Mouse (Mus musculus) limb, embryonic 14.5 days (tissue): Measurements from ENCODE around the gene Map4. TPM values are rescaled to one million over a fixed set of nuclear protein-coding genes. Genes with fewer than 3 reads are reported as not detected.

Source experiments
- ATAC-seq: fragments of 200-750 bp; cut with Nextera tagmentation; 2 replicates; pipeline ENCODE4 v1.8.0; 2017; ENCODE audit warnings: low read depth, moderate number of reproducible peaks, moderate TSS enrichment; ENCODE audit not compliant: low FRiP score
- DNase-seq: peaks from one replicate; pipeline ENCODE4 v3.0.0-alpha.2; 2015; ENCODE audit warnings: low spot score
- H3K27ac ChIP-seq: fragments of 300-500 bp; sonication (generic); replicated peaks from 2 replicates; pipeline ENCODE4 v1.5.1; 2014; ENCODE audit warnings: low read depth, mild to moderate bottlenecking, low read length, moderate library complexity, mixed read lengths
- H3K27me3 ChIP-seq: fragments of 300-500 bp; sonication (generic); 2 replicates; pipeline ENCODE4 v1.6.1; 2014; ENCODE audit warnings: low read length, mixed read lengths; ENCODE audit not compliant: control insufficient read depth, insufficient read depth
- H3K36me3 ChIP-seq: fragments of 300-500 bp; sonication (generic); 2 replicates; pipeline ENCODE4 v1.6.1; 2014; ENCODE audit warnings: mild to moderate bottlenecking, low read length, moderate library complexity, mixed read lengths; ENCODE audit not compliant: control insufficient read depth, insufficient read depth
- H3K4me1 ChIP-seq: fragments of 300-500 bp; sonication (generic); 2 replicates; pipeline ENCODE4 v1.6.1; 2014; ENCODE audit warnings: antibody characterized with exemption, low read length, mixed read lengths; ENCODE audit not compliant: control insufficient read depth, insufficient read depth
- H3K4me2 ChIP-seq: fragments of 300-500 bp; sonication (generic); replicated peaks from 2 replicates; pipeline ENCODE4 v1.6.1; 2014; ENCODE audit warnings: low read depth, mild to moderate bottlenecking, low read length, moderate library complexity; ENCODE audit not compliant: severe bottlenecking
- H3K4me3 ChIP-seq: fragments of 300-500 bp; sonication (generic); replicated peaks from 2 replicates; pipeline ENCODE4 v1.5.1; 2014; ENCODE audit warnings: low read length
- H3K9ac ChIP-seq: fragments of 300-500 bp; sonication (generic); 2 replicates; pipeline ENCODE4 v1.6.1; 2014; ENCODE audit warnings: mild to moderate bottlenecking, low read depth, low read length, moderate library complexity; ENCODE audit not compliant: severe bottlenecking
- H3K9me3 ChIP-seq: fragments of 300-500 bp; sonication (generic); 2 replicates; pipeline ENCODE4 v1.6.1; 2016; ENCODE audit warnings: low read length; ENCODE audit not compliant: control insufficient read depth
- POLR2A ChIP-seq: fragments of 200-500 bp; IDR thresholded peaks from 2 replicates; pipeline ENCODE4 v1.8.0; 2012; ENCODE audit warnings: inconsistent platforms, mild to moderate bottlenecking, moderate library complexity, borderline replicate concordance; ENCODE audit not compliant: insufficient read depth, insufficient read length; ENCODE audit errors: extremely low read depth
- WGBS: fragments of 180-500 bp; shearing (Covaris S2); extraction: QIAGEN DNeasy Blood & Tissue Kit; methylation state at CpG from one replicate; pipeline ENCODE4 v1.1.7; 2014; 5-methylcytosine and 5-hydroxymethylcytosine counted together
- microRNA-seq: library from miRNA; unstranded; fragments of <30 nt; microRNA quantifications from one replicate; pipeline ENCODE4, GENCODE M21; 2016
- polyA plus RNA-seq, 2 experiments: library from polyadenylated mRNA; depleted of rRNA in 1 of 2; stranded (reverse) in 1 of 2; unstranded in 1 of 2; fragments of >200 nt; fragmentation: Nextera tagmentation in 1 of 2; extraction: Ambion mirVana in 1 of 2; gene quantifications; 2 replicates each; pipeline versions ENCODE4 v1.2.1 to v1.2.3; 2012 to 2014

Gene Map4
- polyA plus RNA-seq, 2 experiments = 76.6 to 161 TPM

GRCm38 (mm10) chr9:110130896-110131524 lies 199.8 kb downstream of the Map4 start:
- Histone ChIP-seq H3K4me1 (peaks cover 12% of the 10 kb centered on the region), H3K9me3 (no peaks in the 10 kb centered on the region), H3K27ac (peak overlapping the region; percentile 85), H3K36me3 (peaks cover 15% of the 10 kb centered on the region), H3K4me3 (peak overlapping the region; percentile 98), H3K9ac (peak overlapping the region; percentile 97), H3K27me3 (no peaks in the 10 kb centered on the region), H3K4me2 (peak overlapping the region; percentile 59)
- no peak for DNase-seq
- WGBS = 25% methylated on average over 10 of the region's 10 CpGs
- no peak for ATAC-seq
- TF ChIP-seq POLR2A = no peak

DNA sequence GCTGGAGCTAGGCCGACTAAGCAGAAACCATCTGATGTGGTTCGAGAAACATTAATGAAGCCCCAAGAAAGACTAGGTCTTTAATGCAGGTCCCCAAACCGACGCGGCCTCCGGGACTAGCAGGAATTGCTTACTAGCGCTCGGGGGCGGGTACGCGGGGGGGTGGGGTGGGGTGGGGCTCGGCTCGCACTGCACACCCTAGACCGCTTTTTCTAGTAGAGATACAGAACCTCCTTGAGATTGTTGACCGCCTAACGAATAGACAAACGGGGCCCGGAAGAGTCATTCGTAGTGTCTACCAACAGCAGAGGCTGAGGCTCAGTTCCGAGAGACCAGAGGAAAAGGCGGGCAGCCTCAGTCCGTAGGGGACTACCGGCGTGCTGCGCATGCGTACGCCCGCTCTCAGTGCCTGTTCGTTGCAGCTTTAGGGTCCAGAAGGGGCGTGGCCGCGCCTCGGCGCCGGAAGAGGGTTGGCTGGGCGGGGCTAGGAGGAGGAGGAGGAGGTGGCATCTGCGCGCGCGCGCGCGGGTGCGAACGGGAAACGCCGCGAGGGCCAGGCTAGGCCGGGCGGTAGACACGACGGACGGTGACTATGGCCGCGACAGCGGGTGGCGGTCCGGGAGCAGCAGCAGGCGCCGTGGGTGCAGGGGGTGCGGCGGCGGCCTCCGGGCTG lies 200.4 kb downstream of the Map4 start:
- peak; percentile 99 for DNase-seq
- peak; percentile 96 for ATAC-seq
- Histone ChIP-seq H3K9ac (peak overlapping the region; percentile 97), H3K27ac (peak overlapping the region; percentile 85), H3K4me2 (peak overlapping the region; percentile 59), H3K36me3 (peaks cover 22% of the 10 kb centered on the region), H3K27me3 (no peaks in the 10 kb centered on the region), H3K9me3 (no peaks in the 10 kb centered on the region), H3K4me3 (peak overlapping the region; percentile 98), H3K4me1 (peaks cover 12% of the 10 kb centered on the region)
- peak; percentile 77; the same call in 1 of the 2 replicates for TF ChIP-seq POLR2A
- WGBS = under 1% methylated on average over 45 of the region's 64 CpGs

DNA sequence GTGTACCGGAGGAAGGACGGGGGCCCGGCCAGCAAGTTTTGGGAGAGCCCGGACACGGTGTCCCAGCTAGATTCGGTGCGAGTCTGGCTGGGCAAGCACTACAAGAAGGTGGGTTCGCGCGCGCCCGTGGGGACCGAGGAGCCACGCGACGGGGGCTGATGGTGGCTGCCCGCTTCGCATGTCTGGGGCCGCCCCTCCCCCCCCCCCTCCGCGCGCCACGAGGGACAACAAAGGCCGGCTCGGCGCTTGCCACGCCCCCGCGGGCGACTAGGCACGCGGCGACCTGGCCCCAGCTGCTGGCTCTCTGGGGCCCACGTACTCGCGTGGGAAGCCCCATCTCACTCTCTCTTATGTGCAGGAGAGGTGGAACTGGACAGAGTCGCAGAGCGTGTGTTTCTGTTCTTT lies 200.9 kb downstream of the Map4 start:
- ATAC-seq = peak; percentile 70
- peak; percentile 41 for DNase-seq
- 0% methylated on average over 11 of the region's 38 CpGs for WGBS

GRCm38 (mm10) chr9:110132921-110133320 lies 201.7 kb downstream of the Map4 start:
- H3K27me3 ChIP-seq = no peaks in the 10 kb centered on the region
- H3K4me3 ChIP-seq = peak overlapping the region; percentile 98
- peaks cover 12% of the 10 kb centered on the region for H3K4me1 ChIP-seq
- H3K36me3 ChIP-seq = peaks cover 33% of the 10 kb centered on the region
- no peak for TF ChIP-seq POLR2A
- H3K9me3 ChIP-seq = no peaks in the 10 kb centered on the region
- peak overlapping the region; percentile 97; the same call in 1 of the 2 replicates for H3K9ac ChIP-seq
- peak overlapping the region; percentile 47 for H3K4me2 ChIP-seq
- ATAC-seq (no peak), DNase-seq (no peak)
- WGBS = 56% methylated on average over 6 of the region's 6 CpGs
- no peak overlapping the region for H3K27ac ChIP-seq

More for the DNA sequence above, 200.9 kb downstream of the Map4 start:
- Histone ChIP-seq H3K27me3 (no peaks in the 10 kb centered on the region), H3K27ac (peak overlapping the region; percentile 85), H3K4me1 (peaks cover 12% of the 10 kb centered on the region), H3K36me3 (peaks cover 27% of the 10 kb centered on the region), H3K4me2 (peak overlapping the region; percentile 47), H3K4me3 (peak overlapping the region; percentile 98), H3K9me3 (no peaks in the 10 kb centered on the region), H3K9ac (peak overlapping the region; percentile 97)
- no peak for TF ChIP-seq POLR2A

Small RNA genes lying within 50 kb of the gene (microRNA-seq; reads per million reads assigned to microRNA genes)
- 0.92 reads per million for gene Mir7089

Other genes starting within 250 kb of the Map4 start
- gene Fbxw18, start 228.8 kb upstream of the Map4 start, polyA plus RNA-seq (2012; rRNA removed) = 0.04 TPM in 1 of 2 replicates, not detected in the other
- gene Fbxw18, start 228.8 kb upstream of the Map4 start, polyA plus RNA-seq (2014; fragmentation: Nextera tagmentation; extraction: Ambion mirVana) = 0.12 TPM in 1 of 2 replicates, not detected in the other
- not detected in 2 replicates for gene Fbxw26, start 185.4 kb upstream of the Map4 start, polyA plus RNA-seq (2012; rRNA removed)
- not detected in 2 replicates for gene Fbxw26, start 185.4 kb upstream of the Map4 start, polyA plus RNA-seq (2014; fragmentation: Nextera tagmentation; extraction: Ambion mirVana)
- not detected in 2 replicates for gene Fbxw27, start 140.8 kb upstream of the Map4 start, polyA plus RNA-seq (2012; rRNA removed)
- gene Fbxw27, start 140.8 kb upstream of the Map4 start, polyA plus RNA-seq (2014; fragmentation: Nextera tagmentation; extraction: Ambion mirVana) = not detected in 2 replicates
- 0.09 and 0.28 TPM in 2 replicates for gene Spink8, start 119.2 kb upstream of the Map4 start, polyA plus RNA-seq (2012; rRNA removed)
- gene Spink8, start 119.2 kb upstream of the Map4 start, polyA plus RNA-seq (2014; fragmentation: Nextera tagmentation; extraction: Ambion mirVana) = 1.1 and 1.3 TPM in 2 replicates
- gene Nme6, start 98.7 kb upstream of the Map4 start, polyA plus RNA-seq (2012; rRNA removed) = 50.5 and 52.3 TPM in 2 replicates
- gene Nme6, start 98.7 kb upstream of the Map4 start, polyA plus RNA-seq (2014; fragmentation: Nextera tagmentation; extraction: Ambion mirVana) = 57.8 and 64.6 TPM in 2 replicates
- 1.2 and 5.9 TPM in 2 replicates for gene Camp, start 81.8 kb upstream of the Map4 start, polyA plus RNA-seq (2012; rRNA removed)
- 1.4 and 4.8 TPM in 2 replicates for gene Camp, start 81.8 kb upstream of the Map4 start, polyA plus RNA-seq (2014; fragmentation: Nextera tagmentation; extraction: Ambion mirVana)
- 24.8 and 26.1 TPM in 2 replicates for gene Cdc25a, start 55.9 kb upstream of the Map4 start, polyA plus RNA-seq (2012; rRNA removed)
- 26.8 and 29.4 TPM in 2 replicates for gene Cdc25a, start 55.9 kb upstream of the Map4 start, polyA plus RNA-seq (2014; fragmentation: Nextera tagmentation; extraction: Ambion mirVana)
- gene Smarcc1, start 186.2 kb downstream of the Map4 start, polyA plus RNA-seq (2012; rRNA removed) = 67.2 and 72.8 TPM in 2 replicates
- 132 and 144 TPM in 2 replicates for gene Smarcc1, start 186.2 kb downstream of the Map4 start, polyA plus RNA-seq (2014; fragmentation: Nextera tagmentation; extraction: Ambion mirVana)
- gene Dhx30, start 186.4 kb downstream of the Map4 start, polyA plus RNA-seq (2012; rRNA removed) = 121 and 132 TPM in 2 replicates
- 120 and 135 TPM in 2 replicates for gene Dhx30, start 186.4 kb downstream of the Map4 start, polyA plus RNA-seq (2014; fragmentation: Nextera tagmentation; extraction: Ambion mirVana)